Mouse (Mus musculus) heart, adult 2 months (tissue): ENCODE data around the gene Adam11.

Source experiments
- CTCF ChIP-seq: fragments of 200-600 bp; IDR thresholded peaks from 2 replicates; pipeline ENCODE4 v1.8.1; 2022; ENCODE audit warnings: antibody characterized with exemption, mild to moderate bottlenecking, moderate library complexity
- EP300 ChIP-seq: fragments of 200-500 bp; IDR thresholded peaks from 2 replicates; pipeline ENCODE4 v1.6.1; 2011; ENCODE audit warnings: low read depth, low read length, control low read depth; ENCODE audit not compliant: insufficient read depth
- POLR2A ChIP-seq: fragments of 200-500 bp; IDR thresholded peaks from 2 replicates; pipeline ENCODE4 v1.6.1; 2011; ENCODE audit warnings: mild to moderate bottlenecking, low read depth, low read length, control low read depth; ENCODE audit not compliant: insufficient read depth

GRCm38 (mm10) chr11:102742066-102742465 is 19.2 kb upstream of the Adam11 start:
- TF ChIP-seq CTCF: no peak
- TF ChIP-seq POLR2A: no peak
- no peak for TF ChIP-seq EP300
